Comparison of ENCODE assay signal across 9 mouse cellular contexts in the genomic region with DNA sequence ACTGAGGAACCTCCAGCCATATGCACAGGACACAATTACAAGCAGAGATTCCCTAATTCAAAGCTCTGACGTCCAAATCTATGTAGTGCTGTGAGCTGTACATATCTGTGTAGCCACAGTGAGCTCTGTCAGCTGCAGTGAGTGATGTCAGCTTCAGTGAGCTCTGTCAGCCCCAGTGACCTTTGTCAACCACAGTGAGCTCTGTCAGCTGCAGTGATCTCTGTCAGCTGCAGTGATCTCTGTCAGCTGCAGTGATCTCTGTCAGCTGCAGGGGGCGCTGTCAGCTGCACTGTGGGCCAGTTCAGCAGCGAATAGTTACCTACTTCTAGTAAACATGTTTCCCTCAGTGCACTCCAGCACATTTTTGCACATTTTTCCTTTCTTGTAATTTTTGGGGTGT. TPM values are rescaled to one million over a fixed set of nuclear protein-coding genes. Genes with fewer than 3 reads are reported as not detected.
DNase-seq lines count a peak whose midpoint lies in the region; ATAC-seq and TF ChIP-seq lines count a peak whose summit lies in the region.
"Had no signal": no experiment of that assay in that cellular context is flagged by ENCODE, and none has a peak within 500 bp of the region (broad histone marks: within the 10 kb centered on the region; RNA-seq: fewer than 3 reads in every experiment).

No protein-coding gene starts in this region.

- TF ChIP-seq EP300 in lung, postnatal 0 days (IDR thresholded peaks at IDR 0.05), result no peak

- WGBS in midbrain, embryonic 13.5 days, result 18% methylated on average over 3 of the region's 3 CpGs
- 34% methylated on average over 3 of the region's 3 CpGs for WGBS in midbrain, embryonic 11.5 days
- 32% methylated on average over 3 of the region's 3 CpGs for WGBS in hindbrain, postnatal 0 days
- 14% methylated on average over 3 of the region's 3 CpGs for WGBS in lung, postnatal 0 days

- H3K27ac ChIP-seq in midbrain, embryonic 13.5 days, result no peak overlapping the region
- H3K27ac ChIP-seq in midbrain, embryonic 11.5 days (ENCODE audit: low read depth, low read length), result no peak overlapping the region
- no peak overlapping the region for H3K27ac ChIP-seq in hindbrain, postnatal 0 days
- H3K27ac ChIP-seq in lung, postnatal 0 days (ENCODE audit: low read length), result no peak overlapping the region
- H3K27ac ChIP-seq: neural tube, embryonic 13.5 days had no signal

- TF ChIP-seq CTCF in hindbrain, postnatal 0 days (IDR thresholded peaks at IDR 0.05; ENCODE audit: low read depth), result peak; percentile 89
- peak; percentile 69 for TF ChIP-seq CTCF in lung, postnatal 0 days (IDR thresholded peaks at IDR 0.05)

- H3K9ac ChIP-seq in midbrain, embryonic 13.5 days (replicated peaks), result no peak overlapping the region
- H3K9ac ChIP-seq in midbrain, embryonic 11.5 days (ENCODE audit: low read length), result no peak overlapping the region
- H3K9ac ChIP-seq in hindbrain, postnatal 0 days (replicated peaks; ENCODE audit: low read length), result no peak overlapping the region
- H3K9ac ChIP-seq in lung, postnatal 0 days (replicated peaks; ENCODE audit: low read depth), result no peak overlapping the region
- H3K9ac ChIP-seq: neural tube, embryonic 13.5 days had no signal

- H3K4me2 ChIP-seq in midbrain, embryonic 13.5 days (replicated peaks), result no peak overlapping the region
- H3K4me2 ChIP-seq in midbrain, embryonic 11.5 days, result no peak overlapping the region
- no peak overlapping the region for H3K4me2 ChIP-seq in hindbrain, postnatal 0 days (ENCODE audit: low read depth, low read length)
- H3K4me2 ChIP-seq in lung, postnatal 0 days (replicated peaks; ENCODE audit: low read depth, low read length), result no peak overlapping the region
- H3K4me2 ChIP-seq: neural tube, embryonic 13.5 days had no signal

- peak; percentile 5; the same call in 1 of the 2 replicates for ATAC-seq in midbrain, embryonic 13.5 days
- ATAC-seq in midbrain, embryonic 11.5 days (ENCODE audit: low FRiP score), result no peak
- peak; percentile 74; the same call in 1 of the 2 replicates for ATAC-seq in hindbrain, postnatal 0 days
- no peak for ATAC-seq in lung, postnatal 0 days

- peaks cover 25% of the 10 kb centered on the region for H3K4me1 ChIP-seq in midbrain, embryonic 13.5 days (replicated peaks)
- H3K4me1 ChIP-seq in midbrain, embryonic 11.5 days (ENCODE audit: control insufficient read depth, insufficient read depth, low read length), result no peaks in the 10 kb centered on the region
- H3K4me1 ChIP-seq in hindbrain, postnatal 0 days (ENCODE audit: insufficient read depth, low read length), result no peaks in the 10 kb centered on the region
- H3K4me1 ChIP-seq in lung, postnatal 0 days (ENCODE audit: insufficient read depth, low read depth, low read length), result no peaks in the 10 kb centered on the region

- no peaks in the 10 kb centered on the region for H3K36me3 ChIP-seq in midbrain, embryonic 13.5 days
- no peaks in the 10 kb centered on the region for H3K36me3 ChIP-seq in midbrain, embryonic 11.5 days (ENCODE audit: control insufficient read depth, insufficient read depth, low read length)
- no peaks in the 10 kb centered on the region for H3K36me3 ChIP-seq in hindbrain, postnatal 0 days (ENCODE audit: insufficient read depth, low read length)
- H3K36me3 ChIP-seq in lung, postnatal 0 days (ENCODE audit: insufficient read depth, low read length), result no peaks in the 10 kb centered on the region
- H3K36me3 ChIP-seq: neural tube, embryonic 13.5 days had no signal

- no peaks in the 10 kb centered on the region for H3K9me3 ChIP-seq in midbrain, embryonic 13.5 days
- H3K9me3 ChIP-seq in midbrain, embryonic 11.5 days (ENCODE audit: control insufficient read depth, low read length), result no peaks in the 10 kb centered on the region
- no peaks in the 10 kb centered on the region for H3K9me3 ChIP-seq in hindbrain, postnatal 0 days (ENCODE audit: low read length)
- H3K9me3 ChIP-seq in lung, postnatal 0 days (ENCODE audit: low read length), result no peaks in the 10 kb centered on the region
- H3K9me3 ChIP-seq: neural tube, embryonic 13.5 days had no signal

- no peaks in the 10 kb centered on the region for H3K27me3 ChIP-seq in midbrain, embryonic 13.5 days
- H3K27me3 ChIP-seq in midbrain, embryonic 11.5 days (ENCODE audit: control insufficient read depth, insufficient read depth, low read length), result no peaks in the 10 kb centered on the region
- no peaks in the 10 kb centered on the region for H3K27me3 ChIP-seq in hindbrain, postnatal 0 days (ENCODE audit: insufficient read depth, low read length)
- no peaks in the 10 kb centered on the region for H3K27me3 ChIP-seq in lung, postnatal 0 days (replicated peaks; ENCODE audit: insufficient read depth, low read length)
- H3K27me3 ChIP-seq: neural tube, embryonic 13.5 days had no signal

- peak; percentile 70 to 79 for DNase-seq in cerebellum, postnatal 10 days
- DNase-seq in cerebellum, adult 11-12 months, result no peak
- no peak for DNase-seq in midbrain, embryonic 11.5 days (ENCODE audit: low spot score, missing footprints)
- DNase-seq in adrenal gland, postnatal 36 days, result peak; percentile 61 to 69
- peak; percentile 60 for DNase-seq in hindbrain, postnatal 0 days (ENCODE audit: low spot score)
- DNase-seq in lung, postnatal 0 days (ENCODE audit: low spot score), result peak; percentile 32
- DNase-seq in spleen, adult 12 weeks (ENCODE audit: low spot score), result no peak

- no peak overlapping the region for H3K4me3 ChIP-seq in midbrain, embryonic 13.5 days (replicated peaks)
- no peak overlapping the region for H3K4me3 ChIP-seq in midbrain, embryonic 11.5 days (ENCODE audit: low read depth, low read length)
- no peak overlapping the region for H3K4me3 ChIP-seq in hindbrain, postnatal 0 days (ENCODE audit: low read length)
- no peak overlapping the region for H3K4me3 ChIP-seq in lung, postnatal 0 days (ENCODE audit: low read depth, low read length)
- H3K4me3 ChIP-seq: neural tube, embryonic 13.5 days had no signal

RNA-seq across cellular contexts. Expression of a gene that starts 10.2 kb away (rescaled TPM):
- 5.7 TPM in 2 replicates for polyA plus RNA-seq in midbrain, embryonic 13.5 days (2015; fragmentation: Nextera tagmentation; extraction: Ambion mirVana)
- 9.7 and 9.8 TPM in 2 replicates for polyA plus RNA-seq in midbrain, embryonic 11.5 days (2014; fragmentation: Nextera tagmentation; extraction: Ambion mirVana)
- total RNA-seq in adrenal gland, postnatal 36 days (2021), result under 1 TPM; 0.73 to 0.76 TPM
- 17.8 and 24.2 TPM in 2 replicates for total RNA-seq in hindbrain, postnatal 0 days (2014; rRNA removed)
- 24.1 and 28.0 TPM in 2 replicates for polyA plus RNA-seq in hindbrain, postnatal 0 days (2015; fragmentation: Nextera tagmentation; extraction: Ambion mirVana)
- polyA plus RNA-seq in lung, postnatal 0 days (2015; fragmentation: Nextera tagmentation; extraction: Ambion mirVana), result 0.19 and 0.25 TPM in 2 replicates

Comparison
In these comparisons a context has a peak if more than half of its experiments do, and no peak if none do; other contexts are left out.
1. DNase-seq: peak in cerebellum, postnatal 10 days (2 of 2), adrenal gland, postnatal 36 days (2 of 2), hindbrain, postnatal 0 days (single experiment) and lung, postnatal 0 days (single experiment); none in cerebellum, adult 11-12 months (single experiment), midbrain, embryonic 11.5 days (single experiment) and spleen, adult 12 weeks (single experiment).
2. ATAC-seq: peak in midbrain, embryonic 13.5 days (single experiment) and hindbrain, postnatal 0 days (single experiment); none in midbrain, embryonic 11.5 days (single experiment) and lung, postnatal 0 days (single experiment).